Comparison of ENCODE assay signal across 14 mouse cellular contexts in genomic region chr3:121418850-121419435, GRCm38 (mm10). TPM values are rescaled to one million over a fixed set of nuclear protein-coding genes. Genes with fewer than 3 reads are reported as not detected.
A peak's percentile ranks its signal among the peaks of the same experiment; 100 is the strongest.
DNase-seq lines count a peak whose midpoint lies in the region; ATAC-seq and TF ChIP-seq lines count a peak whose summit lies in the region.
"Had no signal": no experiment of that assay in that cellular context is flagged by ENCODE, and none has a peak within 500 bp of the region (broad histone marks: within the 10 kb centered on the region; RNA-seq: fewer than 3 reads in every experiment).

No protein-coding gene starts in this region.

- peak overlapping the region; percentile 34 to 52; a peak in 3 of 4 replicates for H3K27ac ChIP-seq in heart, embryonic 14.5 days (replicated peaks in 1 of 2; ENCODE audit: control insufficient read depth in 1 of 2, insufficient read depth in 1 of 2, low read depth in 2 of 2, low read length in 2 of 2)
- no peak overlapping the region for H3K27ac ChIP-seq in kidney, postnatal 0 days
- no peak overlapping the region for H3K27ac ChIP-seq in liver, embryonic 16.5 days (ENCODE audit: low read length)
- H3K27ac ChIP-seq: forebrain, embryonic 15.5 days had no signal

- H3K4me1 ChIP-seq in heart, embryonic 14.5 days (ENCODE audit: control insufficient read depth in 2 of 2, insufficient read depth in 2 of 2, low read length in 2 of 2): peaks cover 10 to 16% of the 10 kb centered on the region in 2 experiments
- H3K4me1 ChIP-seq in kidney, postnatal 0 days (replicated peaks; ENCODE audit: insufficient read depth, low read length): no peaks in the 10 kb centered on the region
- no peaks in the 10 kb centered on the region; the same call in 1 of the 2 replicates for H3K4me1 ChIP-seq in liver, embryonic 16.5 days (ENCODE audit: control insufficient read depth, low read depth, low read length)

- no peak overlapping the region for H3K4me3 ChIP-seq in heart, embryonic 14.5 days (ENCODE audit: control insufficient read depth in 1 of 2, insufficient read depth in 1 of 2, low read depth in 1 of 2, low read length in 2 of 2)
- H3K4me3 ChIP-seq in kidney, postnatal 0 days (replicated peaks; ENCODE audit: low read depth, low read length): no peak overlapping the region
- H3K4me3 ChIP-seq in liver, embryonic 16.5 days (ENCODE audit: low read depth, low read length): no peak overlapping the region
- H3K4me3 ChIP-seq: forebrain, embryonic 15.5 days; myocyte had no signal

- H3K27me3 ChIP-seq in heart, embryonic 14.5 days (ENCODE audit: control insufficient read depth, insufficient read depth, low read length): no peaks in the 10 kb centered on the region
- H3K27me3 ChIP-seq in kidney, postnatal 0 days (ENCODE audit: insufficient read depth, low read length): no peaks in the 10 kb centered on the region
- H3K27me3 ChIP-seq in liver, embryonic 16.5 days (ENCODE audit: control insufficient read depth, insufficient read depth, low read depth, low read length): no peaks in the 10 kb centered on the region
- H3K27me3 ChIP-seq: forebrain, embryonic 15.5 days had no signal

- 62% methylated on average over 8 of the region's 9 CpGs for WGBS in heart, embryonic 14.5 days
- WGBS in kidney, postnatal 0 days: 81% methylated on average over 9 of the region's 9 CpGs
- 67% methylated on average over 9 of the region's 9 CpGs for WGBS in liver, embryonic 16.5 days (ENCODE audit: insufficient replicate concordance)

- no peak overlapping the region for H3K9ac ChIP-seq in heart, embryonic 14.5 days (ENCODE audit: low read length)
- no peak overlapping the region for H3K9ac ChIP-seq in kidney, postnatal 0 days (ENCODE audit: low read depth, low read length)
- H3K9ac ChIP-seq in liver, embryonic 16.5 days (ENCODE audit: low read depth, low read length): no peak overlapping the region
- H3K9ac ChIP-seq: forebrain, embryonic 15.5 days had no signal

- DNase-seq in heart, postnatal 25 days (ENCODE audit: low spot score): no peak
- no peak for DNase-seq in kidney, postnatal 0 days (ENCODE audit: low spot score)
- no peak for DNase-seq in kidney, postnatal 10 days
- DNase-seq in ZHBTc4 (ENCODE audit: low read depth, low spot score): peak; percentile 96
- no peak for DNase-seq in gastrocnemius, postnatal 25 days
- DNase-seq: adrenal gland, postnatal 14 days; cerebellum, postnatal 14 days; gastrocnemius, postnatal 10 days; lung, adult 18-20 months; thymus, postnatal 4 days had no signal

- no peaks in the 10 kb centered on the region for H3K36me3 ChIP-seq in heart, embryonic 14.5 days (ENCODE audit: control insufficient read depth, insufficient read depth, low read length)
- H3K36me3 ChIP-seq in kidney, postnatal 0 days (ENCODE audit: insufficient read depth, low read length): no peaks in the 10 kb centered on the region
- H3K36me3 ChIP-seq in liver, embryonic 16.5 days (ENCODE audit: control insufficient read depth, insufficient read depth): no peaks in the 10 kb centered on the region
- H3K36me3 ChIP-seq: forebrain, embryonic 15.5 days had no signal

- intact Hi-C loops in heart, postnatal 25 days (cut with DNase I): no loop called here

- peak overlapping the region; percentile 28; the same call in 1 of the 2 replicates for H3K4me2 ChIP-seq in heart, embryonic 14.5 days (ENCODE audit: low read length)
- H3K4me2 ChIP-seq in kidney, postnatal 0 days (ENCODE audit: low read length): no peak overlapping the region
- no peak overlapping the region for H3K4me2 ChIP-seq in liver, embryonic 16.5 days (ENCODE audit: low read depth, low read length)
- H3K4me2 ChIP-seq: forebrain, embryonic 15.5 days had no signal

- no peaks in the 10 kb centered on the region for H3K9me3 ChIP-seq in heart, embryonic 14.5 days (ENCODE audit: control insufficient read depth, low read length)
- no peaks in the 10 kb centered on the region for H3K9me3 ChIP-seq in kidney, postnatal 0 days (replicated peaks; ENCODE audit: low read length)
- no peaks in the 10 kb centered on the region for H3K9me3 ChIP-seq in liver, embryonic 16.5 days (replicated peaks; ENCODE audit: control insufficient read depth, low read length)
- H3K9me3 ChIP-seq: forebrain, embryonic 15.5 days had no signal

- peak; percentile 40; the same call in 1 of the 2 replicates for ATAC-seq in heart, embryonic 14.5 days (ENCODE audit: insufficient number of reproducible peaks, insufficient read depth, low FRiP score, low read depth)
- peak; percentile 34; the same call in 1 of the 2 replicates for ATAC-seq in kidney, postnatal 0 days (replicated peaks; ENCODE audit: low FRiP score, low read depth)
- peak; percentile 44 for ATAC-seq in liver, embryonic 16.5 days (ENCODE audit: low read depth)
- ATAC-seq: forebrain, embryonic 15.5 days had no signal

- TF ChIP-seq CTCF in kidney, postnatal 0 days (IDR thresholded peaks at IDR 0.05; ENCODE audit: low read depth): no peak

RNA-seq across cellular contexts. Expression of gene Cnn3, which starts 7.4 kb away (rescaled TPM):
- polyA plus RNA-seq in heart, embryonic 14.5 days (2014; fragmentation: Nextera tagmentation; extraction: Ambion mirVana): 358 and 372 TPM in 2 replicates
- 10 to 100 TPM; 41.8 to 48.6 TPM for total RNA-seq in heart, postnatal 25 days (2021)
- polyA plus RNA-seq in kidney, postnatal 0 days (2015; fragmentation: Nextera tagmentation; extraction: Ambion mirVana): 444 and 480 TPM in 2 replicates
- polyA plus RNA-seq in liver, embryonic 16.5 days (2015; fragmentation: Nextera tagmentation; extraction: Ambion mirVana): 100.0 and 103 TPM in 2 replicates
- total RNA-seq in gastrocnemius, postnatal 25 days (2021): 10 to 100 TPM; 28.0 to 29.2 TPM

Comparison
In these comparisons a context has a peak if more than half of its experiments do, and no peak if none do; other contexts are left out.
1. H3K27ac ChIP-seq: peak in heart, embryonic 14.5 days (2 of 2); none in kidney, postnatal 0 days (single experiment) and liver, embryonic 16.5 days (single experiment).
2. Peak in every context shown above with its lines, with median percentiles within 50 percentile points of each other: ATAC-seq.